Mouse (Mus musculus) hindbrain, embryonic 14.5 days (tissue): ENCODE data around the gene Elovl2. TPM values are rescaled to one million over a fixed set of nuclear protein-coding genes. Genes with fewer than 3 reads are reported as not detected.

Experiments used
- ATAC-seq: fragments of 200-750 bp; cut with Nextera tagmentation; 2 replicates; pipeline ENCODE4 v1.8.0; 2017; ENCODE audit warnings: moderate number of reproducible peaks, mild to moderate bottlenecking, moderate TSS enrichment, moderate library complexity; ENCODE audit not compliant: low FRiP score
- DNase-seq: peaks from one replicate; pipeline ENCODE4 v3.0.0-alpha.2; 2015; ENCODE audit warnings: low spot score
- H3K27ac ChIP-seq: fragments of 300-500 bp; sonication (generic); 2 replicates; pipeline ENCODE4 v1.5.1; 2014; ENCODE audit warnings: mild to moderate bottlenecking, moderate library complexity
- H3K27me3 ChIP-seq: fragments of 300-500 bp; sonication (generic); 2 replicates; pipeline ENCODE4 v1.6.1; 2014; ENCODE audit warnings: mild to moderate bottlenecking, low read length, mixed read lengths; ENCODE audit not compliant: control insufficient read depth, insufficient read depth
- H3K36me3 ChIP-seq: fragments of 300-500 bp; sonication (generic); replicated peaks from 2 replicates; pipeline ENCODE4 v1.6.1; 2014; ENCODE audit not compliant: control insufficient read depth, insufficient read depth
- H3K4me1 ChIP-seq: fragments of 300-500 bp; sonication (generic); replicated peaks from 2 replicates; pipeline ENCODE4 v1.6.1; 2014; ENCODE audit warnings: antibody characterized with exemption, low read length, mixed read lengths; ENCODE audit not compliant: control insufficient read depth, insufficient read depth
- H3K4me2 ChIP-seq: fragments of 300-500 bp; sonication (generic); replicated peaks from 2 replicates; pipeline ENCODE4 v1.6.1; 2014; ENCODE audit warnings: mild to moderate bottlenecking, moderate library complexity
- H3K4me3 ChIP-seq: fragments of 300-500 bp; sonication (generic); replicated peaks from 2 replicates; pipeline ENCODE4 v1.5.1; 2014; ENCODE audit warnings: mild to moderate bottlenecking, low read length
- H3K9ac ChIP-seq: fragments of 300-500 bp; sonication (generic); 2 replicates; pipeline ENCODE4 v1.6.1; 2014
- H3K9me3 ChIP-seq: fragments of 300-500 bp; sonication (generic); 2 replicates; pipeline ENCODE4 v1.6.1; 2016; ENCODE audit warnings: low read length; ENCODE audit not compliant: control insufficient read depth
- WGBS: fragments of 180-500 bp; shearing (Covaris S2); extraction: QIAGEN DNeasy Blood & Tissue Kit; methylation state at CpG from one replicate; pipeline ENCODE4 v1.1.7; 2014; 5-methylcytosine and 5-hydroxymethylcytosine counted together
- polyA plus RNA-seq: library from polyadenylated mRNA; unstranded; fragments of >200 nt; fragmentation: Nextera tagmentation; extraction: Ambion mirVana; gene quantifications from 2 replicates; pipeline ENCODE4 v1.2.1, GENCODE M21; 2014

The Elovl2 gene
- polyA plus RNA-seq, 1 experiment from 2014 or later: 39.7 TPM

DNA sequence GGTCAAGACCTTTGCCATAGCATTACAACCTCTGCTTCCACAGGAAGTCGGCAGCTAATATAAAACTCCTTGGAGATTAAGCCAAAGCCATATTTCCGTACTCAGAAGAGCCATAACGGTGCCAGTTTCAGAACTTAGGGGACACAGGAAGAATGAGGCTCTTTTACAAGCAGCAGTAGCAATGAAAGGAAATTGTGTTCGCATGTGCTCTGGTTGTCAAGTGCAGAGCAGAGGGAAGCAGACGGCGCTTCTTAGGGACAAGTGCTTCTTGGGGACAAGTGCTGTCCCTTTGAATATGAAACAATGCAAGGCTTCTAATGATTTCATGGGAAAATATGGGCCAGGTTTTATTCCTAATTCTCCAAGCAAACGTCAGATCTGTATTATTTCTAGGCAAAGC is 16.9 kb downstream of the Elovl2 start:
- Histone ChIP-seq H3K4me1 (peaks cover 3% of the 10 kb centered on the region), H3K9me3 (no peaks in the 10 kb centered on the region), H3K4me2 (no peak overlapping the region), H3K36me3 (no peaks in the 10 kb centered on the region), H3K27me3 (no peaks in the 10 kb centered on the region), H3K9ac (no peak overlapping the region), H3K27ac (no peak overlapping the region), H3K4me3 (no peak overlapping the region)
- 42% methylated on average over 7 of the region's 7 CpGs for WGBS
- ATAC-seq (no peak), DNase-seq (no peak)

DNA sequence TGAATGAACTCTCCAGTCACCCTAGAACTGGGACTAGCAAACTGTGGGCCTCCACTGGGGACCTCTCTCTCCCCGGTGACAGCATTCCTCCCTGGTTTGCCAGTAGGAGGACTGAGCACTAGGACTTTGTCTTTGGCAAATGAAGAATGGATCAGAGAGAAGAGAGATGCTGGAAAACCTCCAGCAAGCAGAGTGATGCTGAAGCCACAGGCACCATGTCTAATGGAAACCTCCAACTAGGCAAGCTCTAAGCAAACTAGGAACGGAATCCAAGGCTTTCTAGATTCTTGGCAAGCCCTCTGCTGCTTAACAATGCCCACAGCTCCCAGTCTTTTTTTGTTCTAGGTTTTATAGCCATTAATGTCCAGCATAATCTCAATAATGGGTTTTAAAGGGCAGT is 19.3 kb downstream of the Elovl2 start:
- H3K27me3 ChIP-seq: no peaks in the 10 kb centered on the region
- H3K4me3 ChIP-seq: no peak overlapping the region
- no peak overlapping the region for H3K27ac ChIP-seq
- ATAC-seq (no peak), DNase-seq (no peak)
- H3K9me3 ChIP-seq: no peaks in the 10 kb centered on the region
- H3K4me1 ChIP-seq: peaks cover 3% of the 10 kb centered on the region
- H3K4me2 ChIP-seq: no peak overlapping the region
- 60% methylated on average over 2 of the region's 2 CpGs for WGBS
- no peaks in the 10 kb centered on the region for H3K36me3 ChIP-seq
- H3K9ac ChIP-seq: no peak overlapping the region

DNA sequence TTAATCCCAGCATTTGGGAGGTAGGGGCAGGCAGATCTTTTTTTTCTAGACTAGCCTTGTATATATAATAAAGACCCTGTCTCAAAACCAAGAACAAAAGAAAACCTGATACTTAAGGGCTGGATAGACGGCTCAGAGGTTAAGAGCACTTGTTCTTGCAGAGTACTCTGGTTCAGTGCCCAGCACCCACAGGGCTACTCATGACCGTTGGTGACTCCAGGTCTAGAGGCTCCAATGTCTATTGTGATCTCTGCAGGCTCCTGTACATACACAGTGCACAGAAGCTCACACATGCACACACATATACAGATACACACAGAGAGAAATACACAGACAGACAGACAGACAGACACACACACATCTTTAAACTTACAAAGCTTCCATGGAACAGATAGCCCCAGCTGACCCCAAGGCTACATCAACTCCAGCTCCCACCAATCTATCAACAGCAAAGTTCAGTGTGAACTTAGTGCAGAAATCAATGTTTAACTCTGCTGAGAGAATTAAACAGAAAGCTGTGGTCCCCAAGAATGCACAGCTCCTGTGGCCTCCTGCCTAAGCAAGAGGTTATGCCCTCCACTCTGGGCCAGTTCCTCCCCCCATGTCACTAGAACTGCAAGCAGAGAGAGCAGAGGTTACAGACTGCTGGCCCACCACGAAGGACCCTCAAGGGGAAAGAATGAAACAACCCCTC is 24.4 kb downstream of the Elovl2 start:
- no peaks in the 10 kb centered on the region for H3K4me1 ChIP-seq
- no peaks in the 10 kb centered on the region for H3K27me3 ChIP-seq
- DNase-seq (no peak), ATAC-seq (no peak)
- no peak overlapping the region for H3K4me3 ChIP-seq
- H3K9me3 ChIP-seq: no peaks in the 10 kb centered on the region
- no peak overlapping the region for H3K27ac ChIP-seq
- H3K4me2 ChIP-seq: no peak overlapping the region
- peaks cover 35% of the 10 kb centered on the region for H3K36me3 ChIP-seq
- no peak overlapping the region for H3K9ac ChIP-seq
- WGBS: 70% methylated on average over 3 of the region's 3 CpGs

DNA sequence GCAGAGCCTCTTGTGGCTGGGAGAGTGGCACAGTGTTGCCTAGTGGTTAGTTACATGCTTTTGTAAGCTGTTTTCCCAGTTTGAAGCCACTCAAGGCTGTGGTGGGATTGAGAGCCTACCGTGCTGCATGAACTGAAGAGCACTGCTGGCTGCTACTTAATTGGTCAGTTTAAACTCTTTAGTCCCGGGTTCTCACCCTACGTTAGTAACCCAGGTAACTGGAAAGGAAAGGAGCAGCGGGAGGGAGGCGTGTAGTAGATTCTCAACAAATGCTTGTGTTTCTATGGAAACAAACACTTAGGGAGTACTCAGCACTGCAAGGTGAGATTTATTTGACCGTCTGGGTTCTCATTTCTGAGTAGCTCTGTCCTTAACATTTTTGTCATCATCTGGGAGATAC is 32.3 kb downstream of the Elovl2 start:
- 69% methylated on average over 6 of the region's 6 CpGs for WGBS
- Histone ChIP-seq H3K27me3 (no peaks in the 10 kb centered on the region), H3K27ac (no peak overlapping the region), H3K36me3 (peaks cover 91% of the 10 kb centered on the region), H3K9ac (no peak overlapping the region), H3K4me1 (no peaks in the 10 kb centered on the region), H3K4me2 (no peak overlapping the region), H3K9me3 (no peaks in the 10 kb centered on the region), H3K4me3 (no peak overlapping the region)
- no peak for ATAC-seq
- no peak for DNase-seq

DNA sequence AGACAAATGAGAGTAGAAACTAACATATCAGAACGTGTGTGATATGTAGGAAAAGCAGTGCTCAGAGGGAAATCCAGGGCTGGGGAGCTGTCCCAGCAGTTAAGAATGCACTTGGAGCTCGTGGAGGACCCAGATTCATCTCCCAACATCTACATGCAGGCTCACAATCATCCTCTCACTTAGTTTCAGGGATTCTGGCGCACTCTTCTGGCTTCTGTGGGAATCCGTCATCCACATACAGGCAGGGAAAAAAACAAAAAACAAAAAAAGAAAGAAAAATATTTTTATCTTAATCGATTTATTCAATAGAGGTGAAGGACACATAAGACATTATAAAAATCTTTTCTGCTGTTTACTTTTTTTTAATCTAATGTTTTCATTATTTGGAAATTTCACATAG is 61.8 kb downstream of the Elovl2 start:
- no peaks in the 10 kb centered on the region for H3K9me3 ChIP-seq
- no peak overlapping the region for H3K4me3 ChIP-seq
- no peaks in the 10 kb centered on the region for H3K27me3 ChIP-seq
- H3K27ac ChIP-seq: no peak overlapping the region
- DNase-seq: no peak
- ATAC-seq: no peak
- WGBS: 66% methylated on average over 5 of the region's 5 CpGs
- no peak overlapping the region for H3K9ac ChIP-seq
- H3K36me3 ChIP-seq: no peaks in the 10 kb centered on the region
- no peak overlapping the region for H3K4me2 ChIP-seq
- H3K4me1 ChIP-seq: no peaks in the 10 kb centered on the region

DNA sequence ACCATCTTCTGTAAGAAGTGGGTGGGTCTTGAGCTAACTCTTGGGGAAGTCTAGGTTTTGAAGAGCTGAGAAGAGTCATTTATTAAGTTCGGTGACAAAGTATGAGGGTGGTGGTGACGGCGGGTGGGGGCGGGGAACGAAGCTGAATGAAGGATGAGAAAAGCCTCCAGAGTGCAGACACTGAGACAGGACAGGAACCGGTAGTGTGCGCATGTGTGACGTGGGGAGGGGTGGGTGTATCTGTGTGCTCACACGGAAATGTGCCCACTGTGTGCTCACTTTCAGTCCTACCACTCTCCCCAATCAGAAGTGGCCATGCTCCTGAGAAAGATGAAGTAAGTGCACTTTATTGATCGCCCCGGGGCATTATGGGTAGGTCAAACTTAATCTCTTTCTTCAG is 67.1 kb downstream of the Elovl2 start:
- Histone ChIP-seq H3K4me2 (no peak overlapping the region), H3K9ac (no peak overlapping the region), H3K4me3 (no peak overlapping the region), H3K9me3 (no peaks in the 10 kb centered on the region), H3K27me3 (no peaks in the 10 kb centered on the region), H3K27ac (no peak overlapping the region), H3K4me1 (no peaks in the 10 kb centered on the region), H3K36me3 (no peaks in the 10 kb centered on the region)
- ATAC-seq (no peak), DNase-seq (no peak)
- 87% methylated on average over 11 of the region's 11 CpGs for WGBS

DNA sequence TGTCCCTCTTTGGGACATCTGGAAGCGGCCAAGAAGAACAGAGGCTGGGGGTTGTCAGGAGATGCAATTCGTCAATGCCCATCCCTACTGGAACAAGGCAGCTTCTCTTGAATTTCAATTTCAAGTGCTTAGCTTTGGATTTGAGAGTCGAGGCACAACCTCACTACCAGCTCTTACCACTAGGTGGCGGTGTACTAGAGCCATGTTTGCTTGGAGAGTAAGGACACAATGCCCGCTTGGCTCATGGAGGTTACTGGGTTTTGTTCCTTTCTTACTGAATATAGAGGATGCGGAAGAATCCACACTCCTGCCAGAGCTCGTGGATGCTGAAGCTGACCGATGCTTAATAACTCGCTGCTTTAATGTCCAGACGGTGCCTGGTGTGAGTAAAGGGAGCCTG is 73.9 kb downstream of the Elovl2 start:
- Histone ChIP-seq H3K9ac (no peak overlapping the region), H3K4me3 (no peak overlapping the region), H3K9me3 (no peaks in the 10 kb centered on the region), H3K27ac (no peak overlapping the region), H3K27me3 (no peaks in the 10 kb centered on the region), H3K4me2 (no peak overlapping the region), H3K4me1 (no peaks in the 10 kb centered on the region), H3K36me3 (no peaks in the 10 kb centered on the region)
- DNase-seq (peak; percentile 56), ATAC-seq (no peak)
- 82% methylated on average over 10 of the region's 10 CpGs for WGBS

DNA sequence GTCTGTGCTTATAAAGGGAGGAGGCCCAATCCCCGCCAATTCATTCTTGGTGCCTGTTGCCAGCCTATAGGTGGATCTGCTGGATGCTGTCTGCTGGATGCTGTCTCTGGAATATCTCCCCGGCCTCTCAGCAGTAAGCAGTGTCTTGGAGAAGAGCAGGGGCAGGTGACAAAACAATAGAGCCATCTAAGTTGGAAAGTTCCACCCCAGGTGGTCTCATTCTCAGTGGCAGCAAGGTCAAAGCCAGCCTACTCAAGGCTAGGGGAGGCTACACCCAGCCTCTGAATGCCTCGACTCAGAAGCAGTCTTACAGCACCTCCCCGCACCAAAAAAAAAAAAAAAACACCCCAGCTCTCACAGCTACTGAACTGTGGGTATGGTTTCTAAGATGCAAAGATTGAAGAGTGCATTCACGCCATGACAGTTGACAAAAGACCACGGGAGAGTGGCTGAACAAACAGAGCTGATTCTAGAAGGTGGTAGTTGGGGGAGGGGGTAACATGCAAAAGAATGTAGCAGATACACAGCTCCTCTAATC is 74.7 kb downstream of the Elovl2 start:
- no peak overlapping the region for H3K4me2 ChIP-seq
- H3K27ac ChIP-seq: no peak overlapping the region
- H3K9ac ChIP-seq: no peak overlapping the region
- H3K9me3 ChIP-seq: no peaks in the 10 kb centered on the region
- no peaks in the 10 kb centered on the region for H3K36me3 ChIP-seq
- ATAC-seq (no peak), DNase-seq (no peak)
- H3K4me3 ChIP-seq: no peak overlapping the region
- no peaks in the 10 kb centered on the region for H3K27me3 ChIP-seq
- no peaks in the 10 kb centered on the region for H3K4me1 ChIP-seq
- WGBS: 57% methylated on average over 6 of the region's 6 CpGs

DNA sequence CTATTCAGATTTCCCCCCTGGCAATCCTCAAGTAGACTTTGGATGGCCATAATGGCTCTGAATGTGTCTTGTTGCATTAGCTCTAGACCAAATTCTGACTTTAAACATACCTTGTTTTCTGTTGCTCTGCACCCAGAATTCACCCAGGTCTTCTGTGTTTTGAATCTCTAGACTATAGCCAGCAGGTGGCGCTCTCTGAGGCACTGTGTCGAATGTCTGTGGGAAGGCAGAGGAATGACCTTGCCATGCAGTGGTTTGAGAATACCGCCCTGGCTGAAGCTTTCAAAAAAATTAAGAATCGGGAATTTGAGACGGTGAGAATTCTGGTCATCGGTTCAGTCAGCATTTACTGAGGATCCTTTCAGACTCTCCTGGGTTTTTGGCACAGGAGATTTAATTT is 85.3 kb downstream of the Elovl2 start:
- DNase-seq: peak; percentile 82
- Histone ChIP-seq H3K9ac (no peak overlapping the region), H3K27me3 (no peaks in the 10 kb centered on the region), H3K27ac (no peak overlapping the region), H3K4me2 (no peak overlapping the region), H3K4me1 (no peaks in the 10 kb centered on the region), H3K4me3 (no peak overlapping the region), H3K36me3 (no peaks in the 10 kb centered on the region), H3K9me3 (no peaks in the 10 kb centered on the region)
- WGBS: 13% methylated on average over 6 of the region's 6 CpGs
- ATAC-seq: no peak
